Mouse (Mus musculus) ES-Bruce4 (cell line): ENCODE data around the gene Cdh23. TPM values are rescaled to one million over a fixed set of nuclear protein-coding genes. Genes with fewer than 3 reads are reported as not detected.

Experiments
- H3K27ac ChIP-seq: 2 replicates; pipeline ENCODE4 v1.5.1; 2012; ENCODE audit warnings: low read length, inconsistent platforms; ENCODE audit not compliant: insufficient read depth
- H3K27me3 ChIP-seq: 2 replicates; pipeline ENCODE4 v1.6.1; 2012; ENCODE audit warnings: mild to moderate bottlenecking, low read length, inconsistent platforms; ENCODE audit not compliant: control insufficient read depth, poor library complexity, insufficient read depth, severe bottlenecking
- H3K36me3 ChIP-seq: 2 replicates; pipeline ENCODE4 v1.6.1; 2012; ENCODE audit warnings: inconsistent platforms, mild to moderate bottlenecking, low read length, moderate library complexity; ENCODE audit not compliant: control insufficient read depth, poor library complexity, insufficient read depth, severe bottlenecking
- H3K4me1 ChIP-seq: one replicate; pipeline ENCODE4 v1.8.1; 2011; ENCODE audit warnings: low read length; ENCODE audit not compliant: control insufficient read depth, insufficient read depth
- H3K4me3 ChIP-seq: 2 replicates; pipeline ENCODE4 v1.5.1; 2011; ENCODE audit warnings: low read depth, mild to moderate bottlenecking, low read length
- H3K9ac ChIP-seq: 2 replicates; pipeline ENCODE4 v1.6.1; 2012; ENCODE audit warnings: low read depth, mild to moderate bottlenecking, inconsistent platforms; ENCODE audit not compliant: poor library complexity, severe bottlenecking
- H3K9me3 ChIP-seq: replicated peaks from 2 replicates; pipeline ENCODE4 v1.6.1; 2012; ENCODE audit warnings: mild to moderate bottlenecking, low read length, inconsistent platforms; ENCODE audit not compliant: control insufficient read depth, poor library complexity, insufficient read depth, severe bottlenecking
- CTCF ChIP-seq: IDR thresholded peaks from one replicate; pipeline ENCODE4 v1.8.1; 2011; ENCODE audit warnings: low read depth, low read length
- EP300 ChIP-seq: IDR thresholded peaks from 2 replicates; pipeline ENCODE4 v1.6.1; 2011; ENCODE audit warnings: low read depth, low read length; ENCODE audit not compliant: insufficient read depth
- POLR2A ChIP-seq: IDR thresholded peaks from one replicate; pipeline ENCODE4 v1.8.1; 2011; ENCODE audit warnings: low read length; ENCODE audit not compliant: insufficient read depth
- polyA plus RNA-seq: library from polyadenylated mRNA; stranded (reverse); fragments of >200 nt; gene quantifications from 2 replicates; pipeline ENCODE4 v1.2.4, GENCODE M21; 2011; ENCODE audit warnings: low read depth; ENCODE audit not compliant: missing spikeins, insufficient read depth, insufficient read length

Cdh23 gene
- polyA plus RNA-seq, 1 experiment: 0.33 TPM

DNA sequence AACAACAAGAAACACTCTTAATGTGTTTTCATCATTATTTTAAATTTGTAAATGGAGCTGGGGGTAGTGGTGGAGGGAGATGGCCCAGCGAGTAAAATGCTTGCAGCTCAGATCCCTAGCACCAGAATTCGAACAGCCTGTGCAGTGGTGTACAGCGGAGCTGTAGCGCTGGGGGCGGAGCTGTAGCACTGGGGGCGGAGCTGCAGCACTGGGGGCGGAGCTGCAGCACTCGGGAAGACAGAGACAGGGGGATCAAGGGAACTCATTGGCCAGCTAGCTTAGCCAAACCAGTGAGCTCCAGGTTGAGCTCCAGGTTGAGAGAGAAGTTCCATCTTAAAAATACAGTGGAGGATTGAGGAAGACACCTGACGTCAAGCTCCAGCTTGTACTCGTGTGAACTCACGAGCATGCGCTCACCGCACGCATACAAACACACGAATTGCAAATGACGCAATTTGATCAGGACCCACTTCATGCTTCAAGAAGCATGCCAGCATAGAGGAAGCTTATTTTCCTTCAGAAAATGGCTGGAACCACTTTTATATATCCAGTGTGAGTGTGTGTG lies 438.9 kb downstream of the Cdh23 start:
- peak overlapping the region; percentile 22; the same call in 1 of the 2 replicates for H3K4me3 ChIP-seq
- no peaks in the 10 kb centered on the region for H3K9me3 ChIP-seq
- peak; percentile 16 for TF ChIP-seq POLR2A
- TF ChIP-seq CTCF: no peak
- TF ChIP-seq EP300: no peak

DNA sequence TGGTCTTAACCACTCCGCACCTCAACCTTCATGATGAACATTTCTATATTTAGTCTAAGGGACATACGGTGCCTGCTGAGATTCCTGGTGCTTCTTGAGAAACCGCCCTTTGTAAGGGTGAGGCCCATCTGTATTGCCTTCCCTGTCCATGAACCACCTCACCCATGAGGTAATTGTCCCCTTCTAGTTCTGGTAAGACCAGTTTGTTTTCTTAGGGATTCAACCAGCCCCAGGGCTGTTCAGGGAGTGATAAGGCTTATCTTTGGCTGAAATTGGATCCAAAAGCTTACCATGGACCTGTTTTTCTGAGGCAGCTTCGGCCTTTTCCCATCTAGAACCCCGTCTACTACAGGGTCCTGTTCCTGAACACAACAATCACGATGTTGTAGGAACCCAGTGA lies 440.2 kb downstream of the Cdh23 start:
- TF ChIP-seq CTCF: no peak
- TF ChIP-seq EP300: no peak
- TF ChIP-seq POLR2A: no peak
- H3K4me1 ChIP-seq: peaks cover 5% of the 10 kb centered on the region
- H3K36me3 ChIP-seq: no peaks in the 10 kb centered on the region
- no peaks in the 10 kb centered on the region for H3K9me3 ChIP-seq
- H3K27me3 ChIP-seq: no peaks in the 10 kb centered on the region
- no peak overlapping the region for H3K27ac ChIP-seq
- no peak overlapping the region for H3K4me3 ChIP-seq
- H3K9ac ChIP-seq: no peak overlapping the region

More for the DNA sequence above, 438.9 kb downstream of the Cdh23 start:
- peaks cover 4% of the 10 kb centered on the region for H3K4me1 ChIP-seq
- no peak overlapping the region for H3K9ac ChIP-seq
- H3K27ac ChIP-seq: no peak overlapping the region
- H3K27me3 ChIP-seq: no peaks in the 10 kb centered on the region
- no peaks in the 10 kb centered on the region for H3K36me3 ChIP-seq

Other genes with a start within 250 kb of the Cdh23 start
- gene Slc29a3, start 56.3 kb upstream of the Cdh23 start, polyA plus RNA-seq: 8.2 and 8.7 TPM in 2 replicates
- 36.7 and 43.2 TPM in 2 replicates for gene Unc5b, start 135.1 kb upstream of the Cdh23 start, polyA plus RNA-seq